Mouse (Mus musculus): ENCODE data around the gene Tmem132b.
A peak's percentile ranks its signal among the peaks of the same experiment; 100 is the strongest.

The Tmem132b gene

GRCm38 (mm10) chr5:125675623-125676022 lies 144.0 kb downstream of the Tmem132b start:
- DNase-seq (ENCODE audit: low spot score) = no peak

GRCm38 (mm10) chr5:125676025-125676623 lies 144.6 kb downstream of the Tmem132b start:
- DNase-seq (ENCODE audit: low spot score) = no peak

- DNase-seq (ENCODE audit: low spot score) = no peak
These were observed 149.3 kb downstream of the Tmem132b start for GRCm38 (mm10) chr5:125680889-125681288.

GRCm38 (mm10) chr5:125683491-125683890 lies 151.9 kb downstream of the Tmem132b start:
- DNase-seq (ENCODE audit: low spot score) = no peak

- DNase-seq (ENCODE audit: low spot score) = no peak
These were observed 154.2 kb downstream of the Tmem132b start for GRCm38 (mm10) chr5:125685681-125686331.

- DNase-seq (ENCODE audit: low spot score) = no peak
These were observed 161.0 kb downstream of the Tmem132b start for GRCm38 (mm10) chr5:125692538-125692937.

GRCm38 (mm10) chr5:125699395-125699794 lies 167.8 kb downstream of the Tmem132b start:
- no peak for DNase-seq (ENCODE audit: low spot score)

- no peak for DNase-seq (ENCODE audit: low spot score)
These were observed 168.7 kb downstream of the Tmem132b start for GRCm38 (mm10) chr5:125700234-125700633.

- no peak for DNase-seq (ENCODE audit: low spot score)
These were observed 173.8 kb downstream of the Tmem132b start for GRCm38 (mm10) chr5:125705379-125705778.

- peak; percentile 13 for DNase-seq (ENCODE audit: low spot score)
These were observed 177.6 kb downstream of the Tmem132b start for GRCm38 (mm10) chr5:125709160-125709559.

GRCm38 (mm10) chr5:125726815-125727214 lies 195.2 kb downstream of the Tmem132b start:
- no peak for DNase-seq (ENCODE audit: low spot score)

- no peak for DNase-seq (ENCODE audit: low spot score)
These were observed 195.9 kb downstream of the Tmem132b start for GRCm38 (mm10) chr5:125727436-125727835.

GRCm38 (mm10) chr5:125727936-125728335 lies 196.4 kb downstream of the Tmem132b start:
- no peak for DNase-seq (ENCODE audit: low spot score)

- no peak for DNase-seq (ENCODE audit: low spot score)
These were observed 196.9 kb downstream of the Tmem132b start for GRCm38 (mm10) chr5:125728521-125728920.

- DNase-seq (ENCODE audit: low spot score) = no peak
These were observed 202.2 kb downstream of the Tmem132b start for GRCm38 (mm10) chr5:125733806-125734205.

GRCm38 (mm10) chr5:125737105-125737504 lies 205.5 kb downstream of the Tmem132b start:
- DNase-seq (ENCODE audit: low spot score) = no peak

GRCm38 (mm10) chr5:125743503-125743902 lies 211.9 kb downstream of the Tmem132b start:
- no peak for DNase-seq (ENCODE audit: low spot score)

GRCm38 (mm10) chr5:125745727-125746126 lies 214.2 kb downstream of the Tmem132b start:
- no peak for DNase-seq (ENCODE audit: low spot score)

- DNase-seq (ENCODE audit: low spot score) = no peak
These were observed 219.9 kb downstream of the Tmem132b start for GRCm38 (mm10) chr5:125751481-125751880.

GRCm38 (mm10) chr5:125752546-125752945 lies 221.0 kb downstream of the Tmem132b start:
- DNase-seq (ENCODE audit: low spot score) = no peak

GRCm38 (mm10) chr5:125756987-125757530 lies 225.5 kb downstream of the Tmem132b start:
- DNase-seq (ENCODE audit: low spot score) = no peak

- no peak for DNase-seq (ENCODE audit: low spot score)
These were observed 226.9 kb downstream of the Tmem132b start for GRCm38 (mm10) chr5:125758506-125758905.

- DNase-seq (ENCODE audit: low spot score) = no peak
These were observed 235.4 kb downstream of the Tmem132b start for GRCm38 (mm10) chr5:125766941-125767340.

GRCm38 (mm10) chr5:125767950-125768349 lies 236.4 kb downstream of the Tmem132b start:
- no peak for DNase-seq (ENCODE audit: low spot score)
